Mouse (Mus musculus) splenic B cell, adult 2 months (primary cell): ENCODE measurements at regions not wholly inside any gene's neighbourhood (a gene's known extent, or its start where the extent isn't known, plus 50 kb on each side); places are given as distances from the start of the nearest gene placed in this dataset.
"Not testable (repeated sequence)": the region's sequence is repeated elsewhere in the genome, so short reads cannot be mapped to it uniquely, and the experiment has no call there.

Experiments used
- DNase-seq: peaks from one replicate; pipeline ENCODE4 v3.0.0-alpha.2; 2011; ENCODE audit warnings: low read depth, low spot score
- H3K27me3 ChIP-seq: 2 replicates; pipeline ENCODE4 v1.6.1; 2012; ENCODE audit warnings: mild to moderate bottlenecking, low read length, moderate library complexity, mixed read lengths; ENCODE audit not compliant: control insufficient read depth, poor library complexity, insufficient read depth, severe bottlenecking
- H3K36me3 ChIP-seq: 2 replicates; pipeline ENCODE4 v1.6.1; 2012; ENCODE audit warnings: mild to moderate bottlenecking, low read length, moderate library complexity, mixed read lengths; ENCODE audit not compliant: control insufficient read depth, poor library complexity, insufficient read depth, severe bottlenecking

- not testable (repeated sequence) for H3K27me3 ChIP-seq, DNase-seq, H3K36me3 ChIP-seq
Observed at GRCm38 (mm10) chr14:53174099-53174498, 678.5 kb upstream of the Olfr1507 start.

DNA sequence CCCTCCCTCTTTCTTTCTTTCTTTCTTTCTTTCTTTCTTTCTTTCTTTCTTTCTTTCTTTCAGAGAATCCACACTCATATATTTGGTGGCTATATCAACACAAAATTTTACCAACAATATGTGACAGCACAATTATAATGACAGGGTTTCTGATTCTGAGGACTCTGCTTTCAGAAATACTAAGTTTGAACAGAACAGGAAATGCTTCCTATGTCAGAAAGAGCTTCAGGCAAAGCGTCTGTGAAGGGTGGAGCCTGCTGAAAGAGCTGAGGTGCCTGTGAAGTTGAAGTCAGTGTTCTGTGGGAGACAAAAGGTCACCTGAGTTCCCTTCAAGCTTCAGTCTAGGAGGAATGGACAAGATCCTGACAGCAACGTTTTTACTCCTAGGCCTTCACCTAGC is 670.8 kb upstream of the Olfr1507 start:
- H3K36me3 ChIP-seq, H3K27me3 ChIP-seq, DNase-seq: not testable (repeated sequence)

DNA sequence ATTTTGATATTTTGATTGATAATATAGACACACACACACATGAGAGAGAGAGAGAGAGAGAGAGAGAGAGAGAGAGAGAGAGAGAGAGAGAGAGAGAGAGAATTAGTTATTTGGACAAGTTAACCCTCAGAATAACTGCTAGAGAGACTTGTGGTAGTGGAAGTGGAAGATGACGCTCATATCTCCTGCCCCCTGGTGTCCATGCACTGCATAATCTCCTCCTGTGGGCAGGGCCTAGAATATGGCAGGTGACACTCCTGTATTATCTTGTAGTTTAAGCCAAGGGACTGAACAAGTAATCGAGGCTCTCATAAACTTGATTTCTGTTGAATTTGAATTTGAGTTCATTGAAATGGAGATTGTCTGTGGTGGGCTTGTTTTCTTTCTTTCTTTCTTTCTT is 663.5 kb upstream of the Olfr1507 start:
- not testable (repeated sequence) for H3K36me3 ChIP-seq, DNase-seq, H3K27me3 ChIP-seq

DNA sequence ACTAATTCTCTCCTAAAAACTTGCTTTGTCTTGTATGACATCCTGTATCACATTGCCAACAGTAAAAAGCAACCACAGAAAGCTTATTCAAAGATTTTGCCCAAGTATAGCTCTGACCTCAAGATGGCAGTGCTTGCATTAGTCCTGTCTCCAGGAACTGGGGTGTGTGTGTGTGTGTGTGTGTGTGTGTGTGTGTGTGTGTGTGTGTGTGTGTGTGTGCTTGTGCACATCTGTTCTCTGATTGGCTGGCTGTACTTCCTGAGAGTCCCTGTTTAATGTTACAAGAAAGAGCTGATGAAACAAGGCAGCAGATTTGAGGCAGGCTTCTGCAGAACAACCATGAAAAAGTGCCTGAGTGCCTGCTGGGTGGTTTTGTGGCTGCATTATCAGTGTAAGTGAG is 639.2 kb upstream of the Olfr1507 start:
- DNase-seq, H3K27me3 ChIP-seq, H3K36me3 ChIP-seq: not testable (repeated sequence)

- H3K27me3 ChIP-seq, H3K36me3 ChIP-seq: not testable (repeated sequence)
- DNase-seq, result peak; percentile 42
Observed at GRCm38 (mm10) chr14:53132390-53132789, 636.8 kb upstream of the Olfr1507 start.

GRCm38 (mm10) chr14:53121704-53122103 is 626.2 kb upstream of the Olfr1507 start:
- not testable (repeated sequence) for H3K36me3 ChIP-seq, H3K27me3 ChIP-seq, DNase-seq

DNA sequence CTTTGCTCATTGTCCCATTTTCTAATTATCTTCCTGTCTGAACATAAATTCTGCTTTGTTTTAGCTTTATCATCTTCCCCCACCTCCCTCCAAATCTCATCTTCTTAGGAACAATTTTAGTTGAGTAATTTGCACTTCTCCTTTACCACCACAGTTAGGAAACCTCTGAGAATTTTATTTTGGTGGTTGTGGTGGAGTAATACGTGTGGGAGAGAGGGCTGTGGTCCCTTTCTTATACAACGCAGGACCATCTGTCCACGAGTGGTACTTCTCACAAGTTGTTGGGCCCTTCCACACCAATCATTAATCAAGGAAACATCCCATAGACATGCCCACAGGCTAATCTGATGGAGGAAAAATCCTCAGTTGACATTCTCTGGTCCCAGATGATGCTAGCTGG is 614.2 kb upstream of the Olfr1507 start:
- not testable (repeated sequence) for H3K27me3 ChIP-seq, DNase-seq, H3K36me3 ChIP-seq

GRCm38 (mm10) chr14:53101362-53101761 is 605.8 kb upstream of the Olfr1507 start:
- not testable (repeated sequence) for H3K27me3 ChIP-seq, H3K36me3 ChIP-seq
- DNase-seq, result peak; percentile 5

GRCm38 (mm10) chr14:53090921-53091320 is 595.4 kb upstream of the Olfr1507 start:
- not testable (repeated sequence) for H3K27me3 ChIP-seq, DNase-seq, H3K36me3 ChIP-seq

- not testable (repeated sequence) for DNase-seq, H3K36me3 ChIP-seq, H3K27me3 ChIP-seq
Observed at GRCm38 (mm10) chr14:53081853-53082252, 586.3 kb upstream of the Olfr1507 start.

GRCm38 (mm10) chr14:53081024-53081711 is 585.6 kb upstream of the Olfr1507 start:
- not testable (repeated sequence) for H3K36me3 ChIP-seq, DNase-seq, H3K27me3 ChIP-seq

GRCm38 (mm10) chr14:53080556-53080955 is 585.0 kb upstream of the Olfr1507 start:
- not testable (repeated sequence) for H3K36me3 ChIP-seq, DNase-seq, H3K27me3 ChIP-seq

- not testable (repeated sequence) for H3K27me3 ChIP-seq, H3K36me3 ChIP-seq, DNase-seq
Observed at GRCm38 (mm10) chr14:53075937-53076336, 580.4 kb upstream of the Olfr1507 start.

DNA sequence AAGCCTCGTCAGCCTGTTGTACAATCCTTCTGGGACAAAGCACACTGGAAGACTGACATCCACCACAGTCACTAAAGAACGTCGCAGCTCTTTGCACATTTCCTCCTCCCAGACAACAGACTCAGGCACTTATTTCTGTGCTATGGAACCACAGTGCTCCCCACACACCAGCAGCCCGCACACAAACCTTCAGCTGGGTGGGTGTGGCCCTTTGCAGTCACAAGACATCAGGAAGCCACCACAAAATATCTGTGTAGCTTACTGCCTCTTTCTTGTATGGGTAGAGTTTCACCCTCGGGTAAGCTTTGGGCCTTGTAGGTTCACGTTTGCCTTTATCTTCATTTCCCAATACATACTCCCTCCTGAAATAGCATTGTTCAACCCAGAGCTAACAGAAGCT is 577.6 kb upstream of the Olfr1507 start:
- H3K27me3 ChIP-seq, H3K36me3 ChIP-seq, DNase-seq: not testable (repeated sequence)

DNA sequence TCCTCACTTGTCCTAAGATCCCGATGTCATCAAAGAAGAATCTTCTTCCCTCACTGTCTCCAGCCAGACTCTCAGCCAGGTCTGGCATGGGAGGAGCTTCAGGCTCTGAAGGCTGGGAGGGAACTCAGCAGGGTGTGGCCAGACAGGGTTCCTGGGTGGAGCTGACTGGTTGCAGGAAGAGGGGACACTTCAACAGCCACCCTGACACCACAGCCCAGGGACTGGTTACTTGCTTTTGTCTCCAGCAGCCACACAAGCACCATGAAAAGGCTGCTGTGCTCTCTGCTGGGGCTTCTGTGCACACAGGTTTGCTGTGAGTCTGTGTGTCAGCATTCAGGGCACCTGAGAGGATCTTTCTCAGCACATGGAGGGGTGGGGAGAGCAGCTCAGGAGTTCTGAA is 577.0 kb upstream of the Olfr1507 start:
- H3K27me3 ChIP-seq, H3K36me3 ChIP-seq, DNase-seq: not testable (repeated sequence)

- H3K36me3 ChIP-seq, DNase-seq: not testable (repeated sequence)
Observed at GRCm38 (mm10) chr14:53054439-53054838, 558.9 kb upstream of the Olfr1507 start.

More at GRCm38 (mm10) chr14:53054439-53054838, 558.9 kb upstream of the Olfr1507 start:
- H3K27me3 ChIP-seq, result not testable (repeated sequence)
